Mouse (Mus musculus) testis, adult 2 months (tissue): ENCODE measurements around the gene Tfe3.

ENCODE experiments used
- CTCF ChIP-seq: fragments of 200-500 bp; IDR thresholded peaks from 2 replicates; pipeline ENCODE4 v1.5.1; 2012; ENCODE audit warnings: low read depth, mild to moderate bottlenecking, inconsistent platforms, low read length, moderate library complexity; ENCODE audit not compliant: control insufficient read depth, insufficient read depth, insufficient replicate concordance
- POLR2A ChIP-seq: fragments of 200-500 bp; IDR thresholded peaks from 2 replicates; pipeline ENCODE4 v1.6.1; 2012; ENCODE audit warnings: low read depth, mild to moderate bottlenecking, inconsistent platforms, low read length, moderate library complexity; ENCODE audit not compliant: control insufficient read depth

- no peak for TF ChIP-seq CTCF
- TF ChIP-seq POLR2A: no peak
These were observed 39.7 kb upstream of the Tfe3 start for GRCm38 (mm10) chrX:7722691-7723090.
